In genomic region chr1:167803351-167803981, GRCm38 (mm10) we compare ENCODE assay signal across 9 mouse cellular contexts.
DNase-seq lines count a peak whose midpoint lies in the region; ATAC-seq and TF ChIP-seq lines count a peak whose summit lies in the region.
"Had no signal": no experiment of that assay in that cellular context is flagged by ENCODE, and none has a peak within 500 bp of the region (broad histone marks: within the 10 kb centered on the region; RNA-seq: fewer than 3 reads in every experiment).

No protein-coding gene starts in this region.

- H3K9ac ChIP-seq in kidney, embryonic 14.5 days (ENCODE audit: low read depth, low read length) = no peak overlapping the region
- H3K9ac ChIP-seq in intestine, postnatal 0 days (ENCODE audit: low read depth, low read length) = no peak overlapping the region
- peak overlapping the region; percentile 56 for H3K9ac ChIP-seq in neural tube, embryonic 12.5 days

- no peak for TF ChIP-seq CTCF in embryonic fibroblast, embryonic 13.5 days (IDR thresholded peaks at IDR 0.05; ENCODE audit: borderline replicate concordance, insufficient read depth, low read length)
- TF ChIP-seq CTCF in intestine, postnatal 0 days (IDR thresholded peaks at IDR 0.05; ENCODE audit: low read depth) = no peak

- no peak for ATAC-seq in kidney, embryonic 14.5 days (ENCODE audit: low FRiP score, low TSS enrichment)
- no peak for ATAC-seq in intestine, postnatal 0 days
- ATAC-seq in neural tube, embryonic 12.5 days (ENCODE audit: low FRiP score, low read depth) = no peak
- ATAC-seq in megakaryocyte, adult 5-6 weeks (ENCODE audit: poor library complexity, severe bottlenecking) = no peak

- peaks cover 35% of the 10 kb centered on the region for H3K27me3 ChIP-seq in kidney, embryonic 14.5 days (ENCODE audit: control insufficient read depth, insufficient read depth, low read length)
- H3K27me3 ChIP-seq in intestine, postnatal 0 days (replicated peaks; ENCODE audit: control insufficient read depth, insufficient read depth, low read length) = peaks cover 10% of the 10 kb centered on the region
- H3K27me3 ChIP-seq in neural tube, embryonic 12.5 days (replicated peaks) = peaks cover 15% of the 10 kb centered on the region; the same call in 1 of the 2 replicates

- no peak for TF ChIP-seq POLR2A in embryonic fibroblast, embryonic 13.5 days (IDR thresholded peaks at IDR 0.05; ENCODE audit: low read depth, low read length)

- no peak overlapping the region for H3K27ac ChIP-seq in kidney, embryonic 14.5 days (ENCODE audit: low read depth, low read length)
- H3K27ac ChIP-seq in embryonic fibroblast, embryonic 13.5 days (ENCODE audit: insufficient read depth, low read length) = no peak overlapping the region
- no peak overlapping the region for H3K27ac ChIP-seq in intestine, postnatal 0 days (ENCODE audit: low read depth, low read length)
- H3K27ac ChIP-seq in neural tube, embryonic 12.5 days = no peak overlapping the region

- no peaks in the 10 kb centered on the region for H3K4me1 ChIP-seq in kidney, embryonic 14.5 days (ENCODE audit: control insufficient read depth, insufficient read depth, low read length)
- H3K4me1 ChIP-seq in embryonic fibroblast, embryonic 13.5 days (ENCODE audit: control insufficient read depth, insufficient read depth, low read length) = no peaks in the 10 kb centered on the region
- no peaks in the 10 kb centered on the region for H3K4me1 ChIP-seq in intestine, postnatal 0 days (replicated peaks; ENCODE audit: control insufficient read depth, insufficient read depth, low read length)
- peaks cover 18% of the 10 kb centered on the region for H3K4me1 ChIP-seq in neural tube, embryonic 12.5 days

- H3K9me3 ChIP-seq in kidney, embryonic 14.5 days (ENCODE audit: control insufficient read depth, low read length) = no peaks in the 10 kb centered on the region
- H3K9me3 ChIP-seq in intestine, postnatal 0 days (ENCODE audit: control insufficient read depth) = no peaks in the 10 kb centered on the region
- no peaks in the 10 kb centered on the region for H3K9me3 ChIP-seq in neural tube, embryonic 12.5 days

- H3K36me3 ChIP-seq in kidney, embryonic 14.5 days (ENCODE audit: control insufficient read depth, insufficient read depth, low read length) = no peaks in the 10 kb centered on the region
- H3K36me3 ChIP-seq in intestine, postnatal 0 days (ENCODE audit: control insufficient read depth, insufficient read depth) = no peaks in the 10 kb centered on the region
- H3K36me3 ChIP-seq in neural tube, embryonic 12.5 days = no peaks in the 10 kb centered on the region

- H3K4me2 ChIP-seq in kidney, embryonic 14.5 days (replicated peaks; ENCODE audit: low read depth, low read length) = peak overlapping the region; percentile 92
- H3K4me2 ChIP-seq in intestine, postnatal 0 days (replicated peaks; ENCODE audit: low read depth) = peak overlapping the region; percentile 83
- peak overlapping the region; percentile 82 for H3K4me2 ChIP-seq in neural tube, embryonic 12.5 days (replicated peaks)

- 14% methylated on average over 10 of the region's 10 CpGs for WGBS in kidney, embryonic 14.5 days
- 24% methylated on average over 10 of the region's 10 CpGs for WGBS in intestine, postnatal 0 days
- WGBS in neural tube, embryonic 12.5 days = 10% methylated on average over 10 of the region's 10 CpGs

- peak overlapping the region; percentile 48 for H3K4me3 ChIP-seq in kidney, embryonic 14.5 days (ENCODE audit: low read length)
- H3K4me3 ChIP-seq in embryonic fibroblast, embryonic 13.5 days (ENCODE audit: insufficient read depth, low read length) = peak overlapping the region; percentile 28; the same call in 1 of the 2 replicates
- peak overlapping the region; percentile 45 for H3K4me3 ChIP-seq in intestine, postnatal 0 days (ENCODE audit: low read depth, low read length)
- peak overlapping the region; percentile 47 for H3K4me3 ChIP-seq in neural tube, embryonic 12.5 days

- no peak for DNase-seq in kidney, postnatal 10 days
- no peak for DNase-seq in urinary bladder, postnatal 10 days (ENCODE audit: low spot score)
- no peak for DNase-seq in embryo, embryonic 10.5 days (ENCODE audit: low spot score)
- DNase-seq: layer of hippocampus, adult 9-11 months had no signal
